Mouse (Mus musculus): ENCODE results near the gene Cep112.

DNA sequence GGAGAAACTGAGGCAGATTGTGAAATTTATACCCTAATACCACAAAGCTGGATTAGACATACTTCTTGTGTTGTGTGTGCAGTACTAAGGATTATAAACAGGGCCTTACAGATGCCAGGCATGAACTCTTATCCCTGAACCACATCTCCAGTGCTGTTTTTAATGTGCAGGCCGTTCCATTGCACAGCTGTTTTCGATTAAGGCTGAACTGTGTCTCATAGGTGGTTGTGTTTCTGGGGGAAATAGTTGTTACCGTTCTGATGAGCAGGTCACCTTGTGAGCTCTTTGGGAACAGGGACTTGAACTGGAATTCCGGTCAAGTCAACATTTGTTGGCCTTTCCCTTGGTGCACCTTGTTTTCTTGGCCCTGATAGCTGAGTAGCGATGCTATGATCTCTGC is 456.7 kb downstream of the Cep112 start:
- TF ChIP-seq CTCF (IDR thresholded peaks at IDR 0.05; ENCODE audit: borderline replicate concordance, control insufficient read depth, extremely low read depth, insufficient read depth, low read length, poor library complexity) = no peak
- TF ChIP-seq POLR2A (IDR thresholded peaks at IDR 0.05; ENCODE audit: control insufficient read depth, extremely low read depth, insufficient read depth, low read length, poor library complexity) = no peak
